Mouse (Mus musculus) small intestine, adult 2 months (tissue): Measurements from ENCODE around the gene Serinc4.
"Not testable (repeated sequence)": the region's sequence is repeated elsewhere in the genome, so short reads cannot be mapped to it uniquely, and the experiment has no call there.

Experiments used
- CTCF ChIP-seq: fragments of 200-500 bp; IDR thresholded peaks from 2 replicates; pipeline ENCODE4 v1.5.1; 2012; ENCODE audit warnings: low read depth, mild to moderate bottlenecking, control low read depth, inconsistent platforms, low read length, moderate library complexity, mixed read lengths; ENCODE audit not compliant: insufficient replicate concordance, insufficient read length; ENCODE audit errors: extremely low read depth
- POLR2A ChIP-seq: fragments of 200-500 bp; IDR thresholded peaks from 2 replicates; pipeline ENCODE4 v1.6.1; 2012; ENCODE audit warnings: low read depth, mild to moderate bottlenecking, control low read depth, inconsistent platforms, low read length, moderate library complexity

DNA sequence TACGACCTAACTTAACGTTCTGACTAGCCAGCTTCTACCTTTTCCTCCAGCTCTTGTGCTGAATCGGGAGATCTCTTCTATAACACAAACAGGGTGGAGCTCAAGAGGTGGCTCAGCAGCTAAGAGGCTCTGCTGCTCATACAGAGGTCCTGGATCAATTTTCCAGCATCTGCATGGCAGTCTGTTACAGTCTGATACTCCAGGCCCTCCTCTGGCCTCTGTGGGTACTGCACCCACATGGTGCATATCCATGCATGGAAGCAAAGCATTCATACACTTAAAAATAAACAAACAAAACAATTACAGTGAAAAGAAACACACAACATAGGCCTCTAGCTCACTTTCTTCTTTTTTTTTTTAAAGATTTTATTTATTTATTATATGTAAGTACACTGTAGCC, 16.2 kb upstream of the Serinc4 start:
- TF ChIP-seq POLR2A, CTCF: not testable (repeated sequence)
